Mouse (Mus musculus): Measurements from ENCODE around the gene Creg2.
"Not testable (repeated sequence)": the region's sequence is repeated elsewhere in the genome, so short reads cannot be mapped to it uniquely, and the experiment has no call there.

Gene Creg2

GRCm38 (mm10) chr1:39651241-39651548 lies at the start of gene Creg2:
Gene Creg2 (minus strand): TSS chr1:39651474.
- no peak for DNase-seq (ENCODE audit: low spot score)

DNA sequence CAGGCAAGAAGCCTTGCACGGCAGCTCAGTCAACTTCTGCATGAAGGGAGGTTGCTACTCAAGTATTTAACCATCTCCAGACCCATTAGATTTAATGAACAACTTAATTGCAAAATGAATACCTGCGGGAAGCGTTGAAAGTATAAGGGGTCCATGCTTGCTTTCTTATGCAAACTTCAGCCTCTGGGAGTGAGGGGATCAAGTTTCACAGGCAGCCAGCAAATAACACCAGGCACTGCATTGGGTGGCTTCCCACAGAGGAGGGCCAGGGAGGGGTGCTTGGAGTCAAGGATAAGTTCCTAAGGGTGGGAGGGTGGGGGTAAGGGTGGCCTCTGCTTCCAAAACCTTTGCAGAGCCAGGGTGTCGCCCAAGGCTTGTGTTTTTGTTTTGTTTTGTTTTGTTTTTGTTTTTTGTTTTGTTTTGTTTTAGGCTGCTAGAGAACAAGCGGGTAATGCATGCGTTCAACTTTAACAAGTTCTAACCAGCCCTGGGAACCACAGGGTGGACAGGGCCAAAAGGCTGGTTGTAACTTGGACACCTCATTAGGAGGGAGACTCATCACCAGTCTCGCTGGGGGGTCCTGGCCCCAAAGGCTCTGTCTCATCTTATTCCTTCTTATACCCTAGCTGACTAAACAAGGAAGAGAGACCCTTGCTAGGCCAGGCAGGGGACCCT lies 49.5 kb upstream of the Creg2 start:
- DNase-seq (ENCODE audit: low spot score): peak; percentile 67

- DNase-seq (ENCODE audit: low spot score): peak; percentile 34
Measured at GRCm38 (mm10) chr1:39698456-39698855, 47.2 kb upstream of the Creg2 start.

- DNase-seq (ENCODE audit: low spot score): no peak
Measured at GRCm38 (mm10) chr1:39695198-39695597, 43.9 kb upstream of the Creg2 start.

GRCm38 (mm10) chr1:39694756-39695155 lies 43.5 kb upstream of the Creg2 start:
- no peak for DNase-seq (ENCODE audit: low spot score)

DNA sequence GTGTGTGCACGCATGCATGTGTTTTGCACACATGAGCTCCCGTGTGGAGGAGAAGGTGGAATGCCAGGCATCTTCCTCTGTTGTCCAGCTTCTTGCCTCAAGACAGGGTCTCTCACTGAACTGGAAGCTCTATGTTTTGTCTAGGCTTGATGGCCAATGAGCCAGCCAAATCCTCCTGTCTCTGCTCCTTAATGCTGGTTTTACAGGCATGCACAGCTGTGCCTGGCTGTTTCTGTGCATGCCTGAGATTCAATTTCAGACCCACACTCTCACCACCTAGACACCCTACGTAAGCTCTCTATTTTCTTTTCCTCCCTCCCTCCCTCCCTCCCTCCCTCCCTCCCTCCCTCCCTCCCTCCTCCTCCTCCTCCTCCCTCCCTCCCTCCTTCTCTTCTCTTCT lies 40.7 kb upstream of the Creg2 start:
- no peak for DNase-seq (ENCODE audit: low spot score)

DNA sequence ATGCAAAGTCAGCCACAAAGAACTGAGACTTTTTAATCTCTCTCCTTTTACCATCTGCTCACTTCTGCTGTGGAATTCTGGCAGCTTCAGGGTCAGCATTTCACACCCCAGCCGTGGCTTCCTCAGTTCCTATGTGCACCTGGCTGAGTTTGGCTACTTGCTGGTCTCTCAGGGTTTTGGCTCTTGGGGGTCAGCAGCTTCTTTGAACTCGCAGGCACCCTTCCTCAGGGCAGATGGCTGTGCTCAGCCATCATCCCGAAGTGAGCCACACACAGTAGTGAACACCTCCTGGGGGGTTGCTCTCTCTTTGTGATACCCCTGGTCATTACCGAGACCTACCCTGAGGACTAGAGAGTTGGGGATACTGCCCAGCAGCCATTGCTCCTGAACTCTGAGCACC lies 39.8 kb upstream of the Creg2 start:
- no peak for DNase-seq (ENCODE audit: low spot score)

GRCm38 (mm10) chr1:39688573-39688972 lies 37.3 kb upstream of the Creg2 start:
- no peak for DNase-seq (ENCODE audit: low spot score)

DNA sequence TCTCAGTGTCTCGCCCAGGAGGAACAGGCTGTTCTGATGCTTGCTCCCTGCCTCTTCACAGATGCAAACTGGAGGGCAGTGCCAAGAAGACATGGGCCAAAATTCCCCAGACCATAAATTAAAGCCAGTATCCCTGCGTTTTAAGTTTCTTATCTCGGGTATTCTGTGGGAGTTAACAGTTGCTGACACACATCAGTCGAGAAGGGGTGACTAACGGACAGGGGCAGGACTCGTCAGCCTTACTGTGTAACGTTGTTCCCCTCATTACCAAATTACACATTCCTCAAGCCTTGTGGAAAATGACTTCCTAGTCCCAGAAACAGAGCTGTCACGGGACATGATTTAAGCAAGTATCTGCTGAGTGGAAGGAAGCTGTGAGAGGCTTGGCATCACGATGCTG lies 36.0 kb upstream of the Creg2 start:
- DNase-seq (ENCODE audit: low spot score): no peak

DNA sequence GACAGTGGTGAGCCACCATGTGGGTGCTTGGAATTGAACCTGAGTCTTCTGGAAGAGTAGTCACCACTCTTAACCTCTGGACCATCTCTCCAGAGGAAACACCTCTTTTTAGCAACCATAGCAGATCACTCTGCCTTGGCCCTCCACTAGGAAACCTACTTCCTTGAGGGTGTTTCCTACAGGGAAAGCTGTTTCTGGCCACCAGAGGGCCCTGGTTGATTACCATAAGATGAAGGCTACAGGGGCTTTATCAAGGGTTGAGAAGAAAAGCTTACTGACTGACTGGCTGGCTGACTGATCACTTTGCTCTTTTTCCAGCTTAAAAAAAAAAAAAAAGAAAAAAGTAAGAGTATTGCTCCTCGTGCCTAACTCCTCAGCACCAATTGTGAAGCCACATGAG lies 34.6 kb upstream of the Creg2 start:
- DNase-seq (ENCODE audit: low spot score): peak; percentile 88

DNA sequence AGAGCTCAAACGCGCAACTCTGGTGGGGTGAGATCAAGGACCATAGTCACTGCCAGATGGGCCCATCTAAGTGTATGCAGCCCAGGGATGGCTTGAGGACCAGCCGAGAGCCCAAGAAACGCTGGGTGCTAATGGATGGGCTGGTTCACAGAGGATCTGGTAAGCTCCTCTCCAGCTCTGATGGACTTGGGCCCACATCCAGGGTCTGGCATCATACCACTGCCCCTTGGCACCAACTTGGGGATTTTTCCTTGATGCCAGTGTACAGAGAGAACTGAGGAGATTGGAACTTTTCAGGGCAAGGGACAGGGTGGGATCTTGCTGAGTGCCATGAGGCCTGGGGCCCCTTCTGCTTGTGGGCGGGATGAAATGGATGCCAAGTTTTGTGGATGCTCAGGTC lies 30.4 kb upstream of the Creg2 start:
- DNase-seq (ENCODE audit: low spot score): no peak

GRCm38 (mm10) chr1:39680546-39680945 lies 29.3 kb upstream of the Creg2 start:
- DNase-seq (ENCODE audit: low spot score): no peak

DNA sequence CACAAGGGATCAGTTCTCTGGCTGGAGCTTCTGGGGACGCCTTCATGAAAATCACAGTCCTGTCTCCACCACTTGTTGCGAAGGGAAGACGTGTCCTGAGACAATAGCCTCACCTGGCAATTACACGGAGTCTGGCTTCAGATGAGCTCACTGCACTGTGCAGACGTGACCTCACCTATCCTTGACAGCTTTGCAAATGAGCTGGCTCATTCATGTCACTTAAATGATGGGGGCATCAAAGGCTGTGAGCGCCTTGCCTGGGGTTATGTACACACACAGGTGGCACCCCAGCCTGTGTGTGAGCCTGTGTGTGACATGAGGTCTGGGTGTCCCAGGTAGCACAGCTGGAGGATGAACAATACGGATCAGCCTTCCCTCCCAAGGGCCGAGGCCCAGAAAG lies 27.6 kb upstream of the Creg2 start:
- DNase-seq (ENCODE audit: low spot score): no peak

DNA sequence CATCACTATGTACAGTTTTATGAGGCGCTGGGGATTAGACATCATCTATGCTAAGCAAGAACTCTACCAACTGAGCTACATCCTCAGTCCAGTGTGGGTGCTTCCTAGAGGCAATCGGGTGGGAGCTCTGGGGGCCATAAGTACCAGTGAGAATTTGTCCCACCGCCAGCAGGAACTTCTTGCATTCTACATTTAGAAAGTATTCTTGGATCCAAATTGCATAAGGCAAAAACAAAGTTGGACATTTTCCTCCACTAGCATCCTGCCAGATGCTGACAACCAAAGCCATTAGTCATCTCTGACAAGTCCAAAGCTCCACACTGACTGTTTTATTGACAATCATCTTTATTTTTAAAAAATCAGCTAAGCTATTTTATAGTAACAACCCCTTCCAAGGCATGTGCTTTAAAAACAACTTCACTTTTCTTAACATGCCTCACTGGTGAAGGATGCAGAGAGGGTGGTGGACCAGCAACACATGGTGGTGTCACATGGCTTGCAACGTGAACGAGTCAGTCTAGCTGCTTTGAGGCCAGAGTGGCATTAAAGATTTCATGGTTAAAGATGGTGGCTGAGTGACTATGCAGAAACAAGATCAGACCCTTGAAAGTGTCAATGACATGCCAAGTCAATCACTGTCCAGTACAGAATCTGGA lies 25.1 kb upstream of the Creg2 start:
- no peak for DNase-seq (ENCODE audit: low spot score)

GRCm38 (mm10) chr1:39672362-39673105 lies 21.3 kb upstream of the Creg2 start:
- DNase-seq (ENCODE audit: low spot score): no peak

GRCm38 (mm10) chr1:39670211-39670935 lies 19.1 kb upstream of the Creg2 start:
- DNase-seq (ENCODE audit: low spot score): no peak

DNA sequence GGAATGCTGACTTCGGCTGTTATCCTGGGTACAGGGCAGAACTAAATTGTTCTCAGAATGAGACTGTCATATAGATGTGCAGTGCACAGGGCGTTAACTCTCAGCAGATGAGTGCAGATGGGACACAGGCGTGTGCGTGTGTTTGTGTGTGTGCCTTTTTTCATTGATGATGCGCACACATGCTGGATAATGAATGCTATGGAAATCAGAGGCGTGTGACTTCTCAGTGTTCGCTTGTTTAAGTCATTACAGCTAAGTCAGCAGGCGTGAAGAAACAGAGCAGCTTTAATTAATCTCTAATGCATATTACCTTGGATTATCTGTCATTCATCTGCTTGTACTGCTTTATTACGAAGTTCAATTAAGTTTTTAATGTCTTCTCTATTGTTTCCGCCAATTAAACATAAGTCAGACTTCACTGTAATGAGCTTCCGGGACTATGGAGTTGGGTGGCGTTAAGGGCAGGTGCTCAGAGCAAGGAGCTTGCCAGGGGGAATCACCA lies 15.5 kb upstream of the Creg2 start:
- no peak for DNase-seq (ENCODE audit: low spot score)

DNA sequence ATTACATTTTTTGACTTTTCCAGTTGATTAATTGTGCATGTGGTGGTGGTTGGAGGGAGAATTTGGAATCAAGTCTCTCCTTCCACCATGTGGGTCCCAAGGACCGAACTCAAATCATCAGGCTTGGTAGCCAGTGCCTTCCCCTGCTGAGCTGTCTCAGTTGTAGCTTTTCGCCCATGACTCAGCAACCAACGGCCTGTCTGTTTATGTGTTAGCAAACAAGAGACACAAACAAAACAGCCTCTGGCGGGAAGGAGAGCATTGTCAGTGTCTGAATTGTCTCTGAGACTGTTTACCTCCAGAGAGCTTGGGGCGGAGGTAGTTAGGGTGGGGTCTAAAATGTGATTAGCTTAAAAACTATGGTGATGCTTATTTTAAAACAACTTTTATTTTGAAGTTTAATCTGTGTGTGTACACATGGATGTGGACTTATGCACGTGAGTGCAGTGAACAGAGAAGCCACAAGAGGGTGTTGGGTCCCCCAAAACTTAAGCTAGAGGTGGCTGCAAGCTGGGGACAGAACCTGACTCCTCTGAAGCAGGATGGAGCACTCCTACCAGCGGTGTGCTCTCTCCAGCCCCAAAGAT lies 12.9 kb upstream of the Creg2 start:
- DNase-seq (ENCODE audit: low spot score): no peak

GRCm38 (mm10) chr1:39663050-39663449 lies 11.8 kb upstream of the Creg2 start:
- DNase-seq (ENCODE audit: low spot score): no peak

DNA sequence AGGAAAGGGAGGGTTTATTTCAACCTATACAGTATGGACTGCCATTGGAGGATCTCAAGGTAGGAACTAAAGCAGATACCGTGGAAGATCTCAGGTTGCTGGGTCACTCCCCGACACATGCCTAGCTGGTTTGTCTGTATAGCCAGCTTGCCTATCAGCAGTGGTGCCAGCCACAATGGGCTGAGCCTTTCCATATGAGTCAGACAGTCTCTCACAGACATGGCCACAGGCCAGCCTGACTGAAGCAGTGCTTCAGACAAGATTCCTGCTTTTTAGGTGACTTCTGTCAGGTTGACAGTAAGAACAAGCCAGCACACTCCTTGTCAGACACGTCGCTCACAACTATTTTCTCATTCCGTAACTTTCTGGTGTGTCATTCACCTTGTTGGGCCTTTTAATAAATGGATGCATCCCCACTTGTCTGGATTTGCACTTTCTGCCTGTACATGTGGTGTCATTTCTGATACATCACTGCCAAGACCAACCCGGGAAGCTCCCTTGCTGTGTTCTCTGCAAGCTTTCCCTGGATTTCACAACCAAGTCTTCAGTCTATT lies 5.8 kb upstream of the Creg2 start:
- DNase-seq (ENCODE audit: low spot score): no peak

- DNase-seq (ENCODE audit: low spot score): not testable (repeated sequence)
Measured at GRCm38 (mm10) chr1:39654901-39655300, 3.6 kb upstream of the Creg2 start.

GRCm38 (mm10) chr1:39653028-39653427 lies 1.8 kb upstream of the Creg2 start:
- DNase-seq (ENCODE audit: low spot score): no peak
